11 mouse cellular contexts compared by ENCODE assay signal in the genomic region with DNA sequence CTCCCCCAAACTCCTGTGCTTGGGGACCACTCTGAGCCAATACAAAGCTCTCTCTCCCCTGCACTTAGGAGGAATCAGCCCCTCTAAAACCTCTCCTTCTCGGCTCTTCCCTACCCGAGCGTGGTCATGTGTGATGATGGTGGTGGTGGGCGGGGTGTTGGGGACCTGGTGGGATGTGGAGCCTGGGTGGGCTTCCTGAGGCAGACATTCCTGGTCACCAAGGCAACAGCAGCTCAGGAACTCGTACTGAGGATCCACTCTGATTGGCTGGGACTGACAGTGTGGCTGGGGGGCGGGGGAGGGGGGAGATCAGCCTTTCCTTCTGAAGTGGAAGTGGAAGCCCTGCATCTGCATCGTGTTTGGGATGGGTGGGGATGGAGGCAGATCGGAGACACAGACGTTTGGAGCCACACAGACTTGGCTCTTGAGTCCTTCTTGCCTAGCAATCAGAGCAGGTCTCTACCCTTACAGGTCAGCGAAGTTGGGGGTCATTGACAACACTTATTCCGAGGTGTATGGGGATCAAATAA. TPM values are rescaled to one million over a fixed set of nuclear protein-coding genes. Genes with fewer than 3 reads are reported as not detected.
DNase-seq lines count a peak whose midpoint lies in the region; ATAC-seq and TF ChIP-seq lines count a peak whose summit lies in the region.
"Had no signal": no experiment of that assay in that cellular context is flagged by ENCODE, and none has a peak within 500 bp of the region (broad histone marks: within the 10 kb centered on the region; RNA-seq: fewer than 3 reads in every experiment).

No protein-coding gene starts in this region.

- no peak overlapping the region for H3K4me3 ChIP-seq in gastrocnemius, adult 2 months
- H3K4me3 ChIP-seq in hindbrain, embryonic 12.5 days = no peak overlapping the region
- H3K4me3 ChIP-seq in midbrain, embryonic 16.5 days (ENCODE audit: low read depth, low read length) = peak overlapping the region; percentile 15; the same call in 1 of the 2 replicates
- no peak overlapping the region for H3K4me3 ChIP-seq in lung, postnatal 0 days (ENCODE audit: low read depth, low read length)

- no peak for DNase-seq in gastrocnemius, adult 2 months
- DNase-seq in gastrocnemius, adult 18-20 months (ENCODE audit: low spot score) = no peak
- DNase-seq in embryo, embryonic 11.5 days (ENCODE audit: low read depth, low spot score) = peak; percentile 62
- DNase-seq in lung, postnatal 0 days (ENCODE audit: low spot score) = no peak
- no peak for DNase-seq in T-cell, adult 2 months (ENCODE audit: low spot score)
- no peak for DNase-seq in left cerebral cortex, adult 18-20 months (ENCODE audit: low spot score in 2 of 2)
- DNase-seq: cerebellum, adult 8-10 months; heart, adult 18-20 months; layer of hippocampus, adult 9-11 months had no signal

- H3K36me3 ChIP-seq in hindbrain, embryonic 12.5 days = no peaks in the 10 kb centered on the region
- no peaks in the 10 kb centered on the region for H3K36me3 ChIP-seq in midbrain, embryonic 16.5 days (ENCODE audit: control insufficient read depth, insufficient read depth, low read length)
- H3K36me3 ChIP-seq in lung, postnatal 0 days (ENCODE audit: insufficient read depth, low read length) = no peaks in the 10 kb centered on the region

- H3K9ac ChIP-seq in hindbrain, embryonic 12.5 days = 0 out of 2 replicates have a peak overlapping the region, but pooled peaks have one; percentile 13
- H3K9ac ChIP-seq in midbrain, embryonic 16.5 days (ENCODE audit: low read depth, low read length) = peak overlapping the region; percentile 46; the same call in 1 of the 2 replicates
- H3K9ac ChIP-seq in lung, postnatal 0 days (replicated peaks; ENCODE audit: low read depth) = no peak overlapping the region

- 10% methylated on average over 11 of the region's 11 CpGs for WGBS in hindbrain, embryonic 12.5 days
- 3% methylated on average over 11 of the region's 11 CpGs for WGBS in midbrain, embryonic 16.5 days
- 21% methylated on average over 11 of the region's 11 CpGs for WGBS in lung, postnatal 0 days

- no peak for TF ChIP-seq CTCF in gastrocnemius, adult 2 months (IDR thresholded peaks at IDR 0.05)
- no peak for TF ChIP-seq CTCF in lung, postnatal 0 days (IDR thresholded peaks at IDR 0.05)

- intact Hi-C loops in gastrocnemius, adult 2 months (cut with DNase I) = no loop called here

- peaks cover 56% of the 10 kb centered on the region for H3K4me1 ChIP-seq in hindbrain, embryonic 12.5 days
- H3K4me1 ChIP-seq in midbrain, embryonic 16.5 days (ENCODE audit: control insufficient read depth, insufficient read depth, low read length) = peaks cover 42% of the 10 kb centered on the region
- no peaks in the 10 kb centered on the region; the same call in none of the 2 replicates for H3K4me1 ChIP-seq in lung, postnatal 0 days (ENCODE audit: insufficient read depth, low read depth, low read length)

- peak overlapping the region; percentile 72; the same call in 1 of the 2 replicates for H3K27ac ChIP-seq in gastrocnemius, adult 2 months
- peak overlapping the region; percentile 80 for H3K27ac ChIP-seq in hindbrain, embryonic 12.5 days
- peak overlapping the region; percentile 89 for H3K27ac ChIP-seq in midbrain, embryonic 16.5 days (ENCODE audit: low read length)
- H3K27ac ChIP-seq in lung, postnatal 0 days (ENCODE audit: low read length) = no peak overlapping the region

- peak; percentile 72 for ATAC-seq in hindbrain, embryonic 12.5 days (ENCODE audit: low FRiP score)
- peak; percentile 86 for ATAC-seq in midbrain, embryonic 16.5 days
- no peak for ATAC-seq in lung, postnatal 0 days

- no peak for TF ChIP-seq EP300 in lung, postnatal 0 days (IDR thresholded peaks at IDR 0.05)

- no peaks in the 10 kb centered on the region for H3K27me3 ChIP-seq in hindbrain, embryonic 12.5 days
- no peaks in the 10 kb centered on the region for H3K27me3 ChIP-seq in midbrain, embryonic 16.5 days (ENCODE audit: control insufficient read depth, insufficient read depth, low read depth, low read length)
- no peaks in the 10 kb centered on the region for H3K27me3 ChIP-seq in lung, postnatal 0 days (replicated peaks; ENCODE audit: insufficient read depth, low read length)

- H3K9me3 ChIP-seq in hindbrain, embryonic 12.5 days (replicated peaks) = no peaks in the 10 kb centered on the region
- H3K9me3 ChIP-seq in midbrain, embryonic 16.5 days (replicated peaks; ENCODE audit: control insufficient read depth, low read length, poor library complexity, severe bottlenecking) = no peaks in the 10 kb centered on the region
- no peaks in the 10 kb centered on the region for H3K9me3 ChIP-seq in lung, postnatal 0 days (ENCODE audit: low read length)

- H3K4me2 ChIP-seq in hindbrain, embryonic 12.5 days (replicated peaks) = peak overlapping the region; percentile 37
- H3K4me2 ChIP-seq in midbrain, embryonic 16.5 days (ENCODE audit: low read length) = peak overlapping the region; percentile 52
- no peak overlapping the region for H3K4me2 ChIP-seq in lung, postnatal 0 days (replicated peaks; ENCODE audit: low read depth, low read length)

RNA-seq across cellular contexts. Expression of a gene that starts 30.7 kb away (rescaled TPM):
- total RNA-seq in gastrocnemius, adult 2 months (2021) = 100 to 1,000 TPM in 1 of 2 experiments, 10 to 100 TPM in 1; 61.6 to 103 TPM
- total RNA-seq in gastrocnemius, adult 18-20 months (2021) = 10 to 100 TPM; 65.0 to 78.0 TPM
- 20.1 and 38.1 TPM in 2 replicates for polyA plus RNA-seq in hindbrain, embryonic 12.5 days (2016; fragmentation: Nextera tagmentation; extraction: Ambion mirVana)
- 20.8 and 21.3 TPM in 2 replicates for polyA plus RNA-seq in midbrain, embryonic 16.5 days (2015; fragmentation: Nextera tagmentation; extraction: Ambion mirVana)
- polyA plus RNA-seq in lung, postnatal 0 days (2015; fragmentation: Nextera tagmentation; extraction: Ambion mirVana) = 65.7 and 80.9 TPM in 2 replicates
- total RNA-seq in left cerebral cortex, adult 18-20 months (2021) = 10 to 100 TPM; 82.0 to 87.9 TPM
